Mouse (Mus musculus) E14TG2a.4 (cell line): ENCODE data around the gene Olfr1427.

Source experiments
- H3K27me3 ChIP-seq: 2 replicates; pipeline ENCODE4 v1.6.1; 2014; ENCODE audit warnings: low read length, control low read depth; ENCODE audit not compliant: insufficient read depth
- H3K36me3 ChIP-seq: 2 replicates; pipeline ENCODE4 v1.6.1; 2014; ENCODE audit warnings: low read length, control low read depth; ENCODE audit not compliant: insufficient read depth
- H3K4me1 ChIP-seq: replicated peaks from 2 replicates; pipeline ENCODE4 v1.6.1; 2014; ENCODE audit warnings: low read depth, low read length, control low read depth
- H3K4me3 ChIP-seq: replicated peaks from 2 replicates; pipeline ENCODE4 v1.5.1; 2014; ENCODE audit warnings: mild to moderate bottlenecking, low read length
- H3K9me3 ChIP-seq: 2 replicates; pipeline ENCODE4 v1.6.1; 2014; ENCODE audit warnings: low read length, control low read depth
- CTCF ChIP-seq: conservative IDR thresholded peaks from 2 replicates; pipeline ENCODE4 v1.5.1; 2014; ENCODE audit warnings: low read length
- NANOG ChIP-seq: IDR thresholded peaks from 2 replicates; pipeline ENCODE4 v1.6.1; 2014; ENCODE audit warnings: borderline replicate concordance, low read length, mixed read lengths
- POU5F1 ChIP-seq: IDR thresholded peaks from 2 replicates; pipeline ENCODE4 v1.6.1; 2014; ENCODE audit warnings: low read length, borderline replicate concordance

The Olfr1427 gene

GRCm38 (mm10) chr19:12103234-12103633 is at the start of gene Olfr1427:
TSS of gene Olfr1427 (minus strand) at chr19:12103334.
- Histone ChIP-seq H3K36me3 (no peaks in the 10 kb centered on the region), H3K27me3 (no peaks in the 10 kb centered on the region), H3K4me1 (no peaks in the 10 kb centered on the region), H3K4me3 (no peak within 1 kb of the TSS), H3K9me3 (no peaks in the 10 kb centered on the region)
- TF ChIP-seq CTCF: no peak
- TF ChIP-seq NANOG: no peak
- TF ChIP-seq POU5F1: no peak

- TF ChIP-seq POU5F1 (no peak), CTCF (no peak), NANOG (no peak)
- Histone ChIP-seq H3K36me3 (no peaks in the 10 kb centered on the region), H3K4me3 (no peak overlapping the region), H3K9me3 (no peaks in the 10 kb centered on the region), H3K27me3 (no peaks in the 10 kb centered on the region), H3K4me1 (no peaks in the 10 kb centered on the region)
Observed at GRCm38 (mm10) chr19:12145452-12145851, 42.3 kb upstream of the Olfr1427 start.

- H3K36me3 ChIP-seq: no peaks in the 10 kb centered on the region
- H3K4me1 ChIP-seq: no peaks in the 10 kb centered on the region
- H3K9me3 ChIP-seq: no peaks in the 10 kb centered on the region
- no peak for TF ChIP-seq CTCF
- TF ChIP-seq POU5F1: no peak
- no peak for TF ChIP-seq NANOG
- no peak overlapping the region for H3K4me3 ChIP-seq
- H3K27me3 ChIP-seq: no peaks in the 10 kb centered on the region
Observed at GRCm38 (mm10) chr19:12143356-12143755, 40.2 kb upstream of the Olfr1427 start.

DNA sequence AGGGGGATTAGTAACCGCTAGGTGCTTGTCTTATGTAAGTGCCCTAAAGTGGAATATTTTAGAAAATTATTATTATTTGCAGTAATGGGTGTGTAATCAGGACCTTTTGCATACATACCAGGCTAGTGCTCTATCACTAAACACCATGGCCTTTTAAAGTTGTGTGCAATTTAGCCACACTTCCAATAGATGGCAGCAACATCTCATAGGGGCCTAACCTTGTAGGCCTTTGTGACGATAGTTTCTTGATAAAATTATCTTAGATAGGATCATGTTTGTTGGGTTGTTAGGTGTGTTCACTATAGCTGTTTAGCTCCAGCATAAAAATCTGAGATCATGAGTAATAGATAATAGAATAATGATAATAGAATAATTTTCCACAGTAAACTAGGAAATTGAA is 31.2 kb upstream of the Olfr1427 start:
- Histone ChIP-seq H3K4me1 (no peaks in the 10 kb centered on the region), H3K27me3 (no peaks in the 10 kb centered on the region), H3K4me3 (no peak overlapping the region), H3K9me3 (no peaks in the 10 kb centered on the region), H3K36me3 (no peaks in the 10 kb centered on the region)
- peak; percentile 85 for TF ChIP-seq CTCF
- TF ChIP-seq POU5F1: no peak

GRCm38 (mm10) chr19:12123103-12123502 is 20.0 kb upstream of the Olfr1427 start, which contains the start of gene Olfr76:
TSS of gene Olfr76 (minus strand) at chr19:12123203.
- no peak within 1 kb of the TSS for H3K4me3 ChIP-seq
- TF ChIP-seq POU5F1 (no peak), NANOG (no peak), CTCF (no peak)

GRCm38 (mm10) chr19:12116464-12116863 is 13.3 kb upstream of the Olfr1427 start:
- H3K9me3 ChIP-seq: no peaks in the 10 kb centered on the region
- no peaks in the 10 kb centered on the region for H3K36me3 ChIP-seq
- TF ChIP-seq POU5F1: no peak
- no peak for TF ChIP-seq NANOG
- TF ChIP-seq CTCF: no peak
- no peaks in the 10 kb centered on the region for H3K4me1 ChIP-seq
- no peaks in the 10 kb centered on the region for H3K27me3 ChIP-seq
- H3K4me3 ChIP-seq: no peak overlapping the region

More at GRCm38 (mm10) chr19:12123103-12123502, 20.0 kb upstream of the Olfr1427 start, which contains the start of gene Olfr76:
- Histone ChIP-seq H3K4me1 (no peaks in the 10 kb centered on the region), H3K27me3 (no peaks in the 10 kb centered on the region), H3K36me3 (no peaks in the 10 kb centered on the region), H3K9me3 (no peaks in the 10 kb centered on the region)

- Histone ChIP-seq H3K4me3 (no peak within 1 kb of the TSS), H3K4me1 (no peaks in the 10 kb centered on the region), H3K36me3 (no peaks in the 10 kb centered on the region), H3K27me3 (no peaks in the 10 kb centered on the region), H3K9me3 (no peaks in the 10 kb centered on the region)
- TF ChIP-seq NANOG: no peak
- no peak for TF ChIP-seq POU5F1
- no peak for TF ChIP-seq CTCF
Observed at GRCm38 (mm10) chr19:12115797-12116196, 12.7 kb upstream of the Olfr1427 start, which contains the start of gene Olfr1428. TSS of gene Olfr1428 (minus strand) at chr19:12115897.

DNA sequence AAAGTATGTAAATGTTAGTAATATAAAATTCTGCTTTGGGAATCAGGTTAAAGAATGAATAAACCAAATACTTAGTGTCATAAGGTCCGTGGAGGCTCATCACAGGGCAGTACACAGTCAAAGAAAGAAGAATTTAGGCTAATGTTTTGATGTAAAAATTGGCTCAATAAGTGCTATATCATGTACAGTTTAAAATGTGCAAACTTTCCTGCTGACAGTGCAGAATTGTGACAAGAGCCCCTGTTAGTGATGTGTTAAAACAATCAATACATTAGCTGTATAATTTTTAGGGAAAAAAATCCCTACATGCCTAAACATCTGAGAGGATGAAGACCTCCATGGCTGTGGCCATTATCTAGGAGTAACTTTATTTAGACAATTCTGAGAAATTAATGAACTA is 10.7 kb upstream of the Olfr1427 start:
- H3K9me3 ChIP-seq: no peaks in the 10 kb centered on the region
- H3K36me3 ChIP-seq: no peaks in the 10 kb centered on the region
- TF ChIP-seq POU5F1 (no peak), NANOG (no peak), CTCF (no peak)
- no peak overlapping the region for H3K4me3 ChIP-seq
- H3K4me1 ChIP-seq: no peaks in the 10 kb centered on the region
- no peaks in the 10 kb centered on the region for H3K27me3 ChIP-seq

- Histone ChIP-seq H3K4me3 (no peak overlapping the region), H3K27me3 (no peaks in the 10 kb centered on the region), H3K36me3 (no peaks in the 10 kb centered on the region), H3K9me3 (no peaks in the 10 kb centered on the region), H3K4me1 (no peaks in the 10 kb centered on the region)
- TF ChIP-seq POU5F1: no peak
- no peak for TF ChIP-seq NANOG
- TF ChIP-seq CTCF: no peak
Observed at GRCm38 (mm10) chr19:12104541-12104940, 1.4 kb upstream of the Olfr1427 start.
